Mouse (Mus musculus): ENCODE measurements around the gene Tmem11.
"Not testable (repeated sequence)": the region's sequence is repeated elsewhere in the genome, so short reads cannot be mapped to it uniquely, and the experiment has no call there.

The Tmem11 gene

GRCm38 (mm10) chr11:60886986-60887385 is 7.9 kb upstream of the Tmem11 start:
- DNase-seq (ENCODE audit: low spot score): not testable (repeated sequence)

DNA sequence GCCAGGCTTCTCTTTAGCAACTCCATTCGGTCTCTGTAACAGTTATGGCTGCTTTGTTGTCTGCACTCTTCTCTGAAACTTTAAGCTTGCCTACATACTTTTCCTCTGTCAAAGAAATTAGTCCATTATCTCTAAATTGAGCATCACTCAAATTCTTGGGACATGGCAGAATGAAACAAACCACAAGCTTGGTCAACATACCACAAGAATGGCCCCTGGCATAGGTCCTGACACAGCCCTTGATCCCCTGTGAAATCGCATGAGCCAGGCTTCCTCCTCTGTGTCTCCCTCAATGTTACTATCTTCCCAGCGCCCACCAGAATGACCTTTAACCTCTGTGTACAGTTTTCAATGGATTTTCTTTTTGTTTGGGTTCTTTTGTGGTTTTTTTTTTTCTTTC is 3.3 kb upstream of the Tmem11 start:
- DNase-seq (ENCODE audit: low spot score): no peak

- DNase-seq (ENCODE audit: low spot score): no peak
Measured at GRCm38 (mm10) chr11:60880559-60880958, 1.5 kb upstream of the Tmem11 start.

- DNase-seq (ENCODE audit: low spot score): peak; percentile 78
Measured at GRCm38 (mm10) chr11:60879423-60879822, 351 bp upstream of the Tmem11 start.

DNA sequence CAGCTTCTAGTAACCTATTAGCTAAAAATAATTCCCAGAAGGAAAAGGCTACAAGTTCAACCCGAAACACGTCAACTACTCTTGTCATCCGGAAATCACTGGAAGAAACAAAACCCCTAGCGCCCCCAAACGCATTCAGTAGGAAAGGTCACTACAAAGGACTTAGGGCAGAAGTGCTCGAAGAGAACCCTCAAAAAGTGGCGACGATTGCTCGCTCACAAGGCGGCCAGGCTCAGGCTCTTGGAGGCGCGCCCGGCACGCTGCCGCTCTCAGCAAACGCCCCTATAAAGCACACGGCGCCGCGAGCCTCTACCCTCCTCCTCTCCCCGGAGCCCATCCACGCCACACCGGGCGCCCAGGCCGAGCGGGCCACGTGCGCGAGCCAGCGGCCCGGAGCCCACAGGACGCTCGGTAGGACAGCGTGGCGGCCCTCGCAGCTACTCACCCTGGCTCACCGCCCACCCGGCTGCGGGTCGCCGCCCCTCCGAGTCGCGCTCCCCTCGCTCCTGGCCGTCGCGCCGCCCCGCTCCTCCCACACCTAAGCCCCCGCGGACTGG is 938 bp downstream of the Tmem11 start:
- no peak for DNase-seq (ENCODE audit: low spot score)

GRCm38 (mm10) chr11:60873101-60873500 is 6.0 kb downstream of the Tmem11 start:
- no peak for DNase-seq (ENCODE audit: low spot score)

DNA sequence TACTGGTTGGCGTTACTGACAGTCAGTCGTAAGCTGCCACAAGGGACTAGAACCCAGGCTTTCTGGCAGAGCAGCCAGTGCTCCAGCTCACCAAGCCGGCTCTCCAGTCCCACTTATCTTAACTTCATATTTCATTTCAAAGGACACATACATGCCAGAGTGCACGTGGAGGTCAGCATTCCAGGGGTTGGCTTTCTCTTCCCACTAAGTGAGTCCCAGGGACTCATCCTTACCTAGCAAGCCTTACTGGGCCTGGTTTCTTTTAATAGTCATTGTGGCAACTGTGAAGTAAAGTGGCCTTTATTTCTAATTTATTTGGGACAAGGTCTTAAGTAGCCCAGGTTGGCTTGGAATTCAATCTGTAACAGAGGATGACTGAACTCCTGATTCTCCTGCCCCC is 7.7 kb downstream of the Tmem11 start:
- no peak for DNase-seq (ENCODE audit: low spot score)

GRCm38 (mm10) chr11:60869471-60869870 is 9.6 kb downstream of the Tmem11 start:
- not testable (repeated sequence) for DNase-seq (ENCODE audit: low spot score)

- DNase-seq (ENCODE audit: low spot score): no peak
Measured at GRCm38 (mm10) chr11:60867904-60868303, 11.2 kb downstream of the Tmem11 start.

GRCm38 (mm10) chr11:60867456-60867855 is 11.6 kb downstream of the Tmem11 start:
- no peak for DNase-seq (ENCODE audit: low spot score)

GRCm38 (mm10) chr11:60866021-60866420 is 13.1 kb downstream of the Tmem11 start:
- DNase-seq (ENCODE audit: low spot score): no peak

DNA sequence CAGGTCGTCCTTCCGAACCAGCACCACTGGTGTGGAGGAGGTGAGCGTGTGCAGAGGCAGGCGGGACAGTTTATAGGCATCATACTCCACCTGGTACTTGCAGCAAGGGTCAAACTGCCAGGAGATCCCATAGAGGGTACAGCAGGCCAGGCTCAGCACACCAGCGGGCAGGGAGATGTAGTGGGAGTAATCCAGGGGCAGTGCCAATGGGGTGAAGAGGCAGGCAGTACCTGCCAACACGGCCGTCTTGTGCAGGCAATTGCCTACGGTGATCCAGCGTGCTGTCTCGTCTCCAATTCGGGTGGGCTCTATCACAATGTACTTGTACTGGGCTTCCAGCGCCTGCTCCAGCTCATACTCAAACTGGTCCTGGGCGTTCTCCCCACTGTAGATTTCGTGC is 14.2 kb downstream of the Tmem11 start:
- DNase-seq (ENCODE audit: low spot score): no peak

GRCm38 (mm10) chr11:60864166-60864565 is 14.9 kb downstream of the Tmem11 start:
- no peak for DNase-seq (ENCODE audit: low spot score)

DNA sequence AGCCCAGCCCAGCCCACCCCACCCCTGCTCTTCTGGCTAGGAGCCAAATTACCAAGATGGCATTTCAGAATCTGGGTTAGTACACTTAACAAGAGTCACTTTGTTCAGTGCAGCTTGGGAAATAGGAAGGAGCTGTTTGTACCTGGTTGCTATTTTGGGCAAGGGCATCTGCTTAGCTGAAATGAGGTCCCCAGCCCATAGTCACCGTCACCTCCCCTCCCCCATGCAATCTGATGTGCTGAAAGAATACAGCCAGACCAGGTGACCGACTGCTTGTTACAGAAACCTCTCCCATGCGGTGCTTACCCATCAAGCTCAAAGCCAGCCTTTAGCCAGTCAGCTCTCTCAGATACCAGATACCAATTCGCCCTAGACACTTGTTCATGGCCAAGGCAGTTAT is 15.9 kb downstream of the Tmem11 start:
- no peak for DNase-seq (ENCODE audit: low spot score)

DNA sequence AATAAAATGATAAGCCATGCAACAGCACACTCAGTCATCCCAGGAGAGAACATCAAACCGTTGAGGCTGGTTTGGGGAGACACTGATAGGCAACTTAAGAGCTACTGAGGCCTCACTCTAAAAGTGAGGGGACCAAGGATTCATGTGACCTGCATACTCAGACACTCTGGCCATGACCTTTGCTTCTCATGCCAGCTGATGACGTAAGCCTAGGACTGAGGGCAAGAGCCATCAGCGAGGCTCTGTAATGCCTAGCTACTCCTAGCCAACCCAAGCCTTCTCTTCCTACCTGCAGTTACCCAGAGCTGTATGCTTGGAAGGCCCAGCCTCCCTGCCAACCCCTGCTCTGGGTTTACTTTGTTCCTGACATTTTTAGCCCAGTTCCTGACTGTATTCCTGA is 17.1 kb downstream of the Tmem11 start:
- no peak for DNase-seq (ENCODE audit: low spot score)

DNA sequence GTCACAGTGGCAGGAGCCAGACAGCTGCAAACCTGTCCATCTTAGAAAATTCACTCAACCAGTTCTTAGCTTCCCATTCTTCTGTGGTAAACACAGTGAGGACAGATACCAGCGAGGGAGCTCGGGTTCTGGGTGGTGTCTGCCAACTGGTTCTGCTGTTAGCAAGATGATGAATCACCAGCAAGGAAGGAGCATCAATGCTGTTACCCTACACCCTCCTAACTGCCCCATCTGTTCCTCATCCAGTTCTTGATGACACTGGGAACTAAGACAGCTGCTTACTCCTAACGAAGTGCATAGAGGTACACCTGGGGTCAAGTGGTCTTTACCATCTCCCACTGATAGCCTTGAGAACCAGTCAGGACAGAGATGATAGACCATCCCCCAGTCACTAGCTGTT is 22.5 kb downstream of the Tmem11 start:
- DNase-seq (ENCODE audit: low spot score): no peak

DNA sequence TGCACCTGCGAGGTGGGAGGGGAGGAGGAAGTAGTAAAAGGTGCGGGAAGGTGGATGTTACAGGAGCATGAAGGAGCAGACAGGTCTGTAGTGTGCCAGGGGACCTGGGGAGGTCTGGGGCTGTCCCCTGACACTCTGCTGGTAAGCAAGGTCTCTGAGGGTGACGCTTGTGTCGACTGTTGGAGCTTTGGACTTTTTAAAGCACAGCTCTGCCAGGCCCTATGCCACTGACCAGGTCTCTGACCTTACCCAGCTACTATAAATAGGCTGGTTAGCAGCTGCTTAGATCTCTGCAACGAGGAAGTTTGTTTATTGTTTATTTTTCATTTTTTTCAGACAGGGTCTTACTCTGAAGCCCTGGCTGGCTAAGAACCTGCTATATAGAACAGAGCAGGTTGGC is 33.7 kb downstream of the Tmem11 start:
- no peak for DNase-seq (ENCODE audit: low spot score)

DNA sequence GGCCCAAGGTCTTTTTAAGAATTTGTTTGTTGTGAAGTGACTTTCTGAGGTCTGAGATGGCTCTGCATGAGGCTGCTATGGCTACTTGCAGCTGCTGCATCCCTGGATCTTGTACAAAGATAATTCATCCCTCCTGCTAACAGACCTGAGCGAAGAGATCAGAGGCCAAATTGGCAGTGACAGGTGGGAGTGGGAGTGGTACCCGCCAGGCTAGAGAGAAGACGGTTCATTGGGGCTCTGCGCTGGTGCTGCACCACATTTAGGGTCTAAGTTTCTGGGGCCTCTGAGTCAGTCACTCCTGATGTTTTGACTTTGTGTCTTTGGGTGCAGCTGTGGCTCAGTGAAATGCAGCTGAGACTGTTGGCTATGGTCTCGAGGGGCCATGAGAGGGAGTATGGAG is 35.7 kb downstream of the Tmem11 start:
- no peak for DNase-seq (ENCODE audit: low spot score)

- DNase-seq (ENCODE audit: low spot score): no peak
Measured at GRCm38 (mm10) chr11:60841467-60842200, 37.4 kb downstream of the Tmem11 start.

DNA sequence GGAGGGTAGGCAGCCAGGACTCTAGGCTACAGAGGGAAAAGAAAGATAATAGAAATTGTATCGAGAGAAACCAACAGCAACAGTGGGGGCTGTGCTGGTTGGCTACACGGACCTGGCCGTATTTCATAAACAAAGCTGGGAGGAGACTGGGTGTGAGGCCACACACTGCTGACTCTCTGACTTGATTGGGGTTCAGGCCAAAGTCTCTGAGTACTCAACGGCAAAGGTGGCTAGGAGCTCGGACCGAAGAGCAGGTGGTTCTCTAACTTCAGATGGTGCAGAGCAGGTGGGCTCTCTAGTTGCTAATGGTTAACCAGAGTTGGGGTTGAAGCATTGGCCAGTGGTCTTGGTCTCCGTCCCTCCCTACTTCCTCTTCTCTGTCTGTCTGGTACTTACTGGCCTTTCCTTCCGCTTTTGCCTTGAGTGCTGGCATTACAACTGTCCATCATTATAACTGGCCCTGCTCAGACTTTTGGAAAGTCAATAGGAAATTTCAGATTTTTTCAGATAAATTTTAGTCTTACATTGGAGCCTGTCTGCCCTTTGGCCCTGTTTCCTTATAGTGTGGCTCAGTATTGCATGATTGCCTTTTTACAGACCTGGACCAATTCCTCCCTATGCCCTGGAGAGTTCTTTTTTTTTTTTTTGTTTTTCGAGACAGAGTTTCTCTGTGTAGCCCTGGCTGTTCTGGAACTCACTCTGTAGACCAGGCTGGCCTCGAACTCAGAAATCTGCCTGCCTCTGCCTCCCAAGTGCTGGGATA is 41.2 kb downstream of the Tmem11 start:
- DNase-seq (ENCODE audit: low spot score): no peak

GRCm38 (mm10) chr11:60836897-60837296 is 42.2 kb downstream of the Tmem11 start:
- no peak for DNase-seq (ENCODE audit: low spot score)

GRCm38 (mm10) chr11:60830433-60831052 is 48.5 kb downstream of the Tmem11 start, which contains the start of gene Dhrs7b:
Gene Dhrs7b (plus strand): TSS chr11:60830631.
- peak; percentile 88 for DNase-seq (ENCODE audit: low spot score)

DNA sequence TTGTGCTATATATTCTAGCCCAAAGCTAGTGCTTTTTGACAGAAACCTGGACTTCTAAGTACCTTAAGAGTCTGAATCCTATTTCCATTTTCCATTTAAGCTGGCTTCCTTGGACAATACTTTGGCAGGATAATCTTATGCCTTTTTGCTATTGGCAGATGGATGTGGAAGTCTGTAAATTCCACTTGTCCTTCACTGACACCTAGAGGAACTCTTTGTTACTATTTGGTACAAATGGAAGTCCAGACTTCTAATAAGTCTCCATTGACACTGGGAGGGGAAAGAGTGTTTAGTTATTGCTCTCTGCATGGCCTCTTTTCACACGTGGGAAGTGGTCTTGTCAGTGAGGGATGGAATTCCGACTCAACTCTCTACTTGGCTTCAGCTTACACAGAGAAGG is 50.2 kb downstream of the Tmem11 start:
- DNase-seq (ENCODE audit: low spot score): no peak
